Mouse (Mus musculus): ENCODE data around the gene Pak6. TPM values are rescaled to one million over a fixed set of nuclear protein-coding genes. Genes with fewer than 3 reads are reported as not detected.

The Pak6 gene
- polyA plus RNA-seq, 1 experiment, result 4.3 TPM

- TF ChIP-seq POLR2A (IDR thresholded peaks at IDR 0.05; ENCODE audit: control insufficient read depth, extremely low read depth, insufficient read depth, low read length, poor library complexity), result no peak
- no peak for TF ChIP-seq CTCF (IDR thresholded peaks at IDR 0.05; ENCODE audit: borderline replicate concordance, control insufficient read depth, extremely low read depth, insufficient read depth, low read length, poor library complexity)
- 81% methylated on average over 2 of the region's 2 CpGs for WGBS
- Histone ChIP-seq H3K27me3 (ENCODE audit: control insufficient read depth, insufficient read depth, low read length) (no peaks in the 10 kb centered on the region), H3K4me3 (ENCODE audit: control insufficient read depth, insufficient read depth, low read length) (no peak overlapping the region), H3K36me3 (ENCODE audit: control insufficient read depth, insufficient read depth, low read length) (no peaks in the 10 kb centered on the region), H3K27ac (ENCODE audit: control insufficient read depth, insufficient read depth, low read length) (no peak overlapping the region), H3K4me1 (replicated peaks; ENCODE audit: control insufficient read depth, insufficient read depth, low read length) (peaks cover 23% of the 10 kb centered on the region)
- DNase-seq, result no peak
These were observed 6.7 kb downstream of the Pak6 start for GRCm38 (mm10) chr2:118669785-118670184.

GRCm38 (mm10) chr2:118671728-118672127 is 8.6 kb downstream of the Pak6 start:
- Histone ChIP-seq H3K27me3 (ENCODE audit: control insufficient read depth, insufficient read depth, low read length) (peaks cover 2% of the 10 kb centered on the region; the same call in 1 of the 2 replicates), H3K4me1 (replicated peaks; ENCODE audit: control insufficient read depth, insufficient read depth, low read length) (peaks cover 10% of the 10 kb centered on the region), H3K27ac (ENCODE audit: control insufficient read depth, insufficient read depth, low read length) (no peak overlapping the region), H3K36me3 (ENCODE audit: control insufficient read depth, insufficient read depth, low read length) (no peaks in the 10 kb centered on the region), H3K4me3 (ENCODE audit: control insufficient read depth, insufficient read depth, low read length) (no peak overlapping the region)
- DNase-seq, result no peak
- 92% methylated on average over 1 of the region's 1 CpGs for WGBS
- TF ChIP-seq POLR2A (IDR thresholded peaks at IDR 0.05; ENCODE audit: control insufficient read depth, extremely low read depth, insufficient read depth, low read length, poor library complexity) (no peak), CTCF (IDR thresholded peaks at IDR 0.05; ENCODE audit: borderline replicate concordance, control insufficient read depth, extremely low read depth, insufficient read depth, low read length, poor library complexity) (no peak)

- H3K4me1 ChIP-seq (replicated peaks; ENCODE audit: control insufficient read depth, insufficient read depth, low read length), result peaks cover 17% of the 10 kb centered on the region
- TF ChIP-seq CTCF (IDR thresholded peaks at IDR 0.05; ENCODE audit: borderline replicate concordance, control insufficient read depth, extremely low read depth, insufficient read depth, low read length, poor library complexity), result no peak
- no peak for TF ChIP-seq POLR2A (IDR thresholded peaks at IDR 0.05; ENCODE audit: control insufficient read depth, extremely low read depth, insufficient read depth, low read length, poor library complexity)
- H3K4me3 ChIP-seq (ENCODE audit: control insufficient read depth, insufficient read depth, low read length), result no peak overlapping the region
- WGBS, result 82% methylated on average over 15 of the region's 15 CpGs
- H3K27ac ChIP-seq (ENCODE audit: control insufficient read depth, insufficient read depth, low read length), result no peak overlapping the region
- no peak for DNase-seq
- H3K27me3 ChIP-seq (ENCODE audit: control insufficient read depth, insufficient read depth, low read length), result peaks cover 17% of the 10 kb centered on the region
- H3K36me3 ChIP-seq (ENCODE audit: control insufficient read depth, insufficient read depth, low read length), result no peaks in the 10 kb centered on the region
These were observed 10.8 kb downstream of the Pak6 start for GRCm38 (mm10) chr2:118673686-118674465.

GRCm38 (mm10) chr2:118674500-118674899 is 11.4 kb downstream of the Pak6 start:
- Histone ChIP-seq H3K27ac (ENCODE audit: control insufficient read depth, insufficient read depth, low read length) (no peak overlapping the region), H3K27me3 (ENCODE audit: control insufficient read depth, insufficient read depth, low read length) (peaks cover 17% of the 10 kb centered on the region), H3K36me3 (ENCODE audit: control insufficient read depth, insufficient read depth, low read length) (no peaks in the 10 kb centered on the region), H3K4me1 (replicated peaks; ENCODE audit: control insufficient read depth, insufficient read depth, low read length) (peaks cover 11% of the 10 kb centered on the region), H3K4me3 (ENCODE audit: control insufficient read depth, insufficient read depth, low read length) (no peak overlapping the region)
- DNase-seq, result no peak
- TF ChIP-seq POLR2A (IDR thresholded peaks at IDR 0.05; ENCODE audit: control insufficient read depth, extremely low read depth, insufficient read depth, low read length, poor library complexity), result no peak
- TF ChIP-seq CTCF (IDR thresholded peaks at IDR 0.05; ENCODE audit: borderline replicate concordance, control insufficient read depth, extremely low read depth, insufficient read depth, low read length, poor library complexity), result no peak
- 80% methylated on average over 7 of the region's 7 CpGs for WGBS

DNA sequence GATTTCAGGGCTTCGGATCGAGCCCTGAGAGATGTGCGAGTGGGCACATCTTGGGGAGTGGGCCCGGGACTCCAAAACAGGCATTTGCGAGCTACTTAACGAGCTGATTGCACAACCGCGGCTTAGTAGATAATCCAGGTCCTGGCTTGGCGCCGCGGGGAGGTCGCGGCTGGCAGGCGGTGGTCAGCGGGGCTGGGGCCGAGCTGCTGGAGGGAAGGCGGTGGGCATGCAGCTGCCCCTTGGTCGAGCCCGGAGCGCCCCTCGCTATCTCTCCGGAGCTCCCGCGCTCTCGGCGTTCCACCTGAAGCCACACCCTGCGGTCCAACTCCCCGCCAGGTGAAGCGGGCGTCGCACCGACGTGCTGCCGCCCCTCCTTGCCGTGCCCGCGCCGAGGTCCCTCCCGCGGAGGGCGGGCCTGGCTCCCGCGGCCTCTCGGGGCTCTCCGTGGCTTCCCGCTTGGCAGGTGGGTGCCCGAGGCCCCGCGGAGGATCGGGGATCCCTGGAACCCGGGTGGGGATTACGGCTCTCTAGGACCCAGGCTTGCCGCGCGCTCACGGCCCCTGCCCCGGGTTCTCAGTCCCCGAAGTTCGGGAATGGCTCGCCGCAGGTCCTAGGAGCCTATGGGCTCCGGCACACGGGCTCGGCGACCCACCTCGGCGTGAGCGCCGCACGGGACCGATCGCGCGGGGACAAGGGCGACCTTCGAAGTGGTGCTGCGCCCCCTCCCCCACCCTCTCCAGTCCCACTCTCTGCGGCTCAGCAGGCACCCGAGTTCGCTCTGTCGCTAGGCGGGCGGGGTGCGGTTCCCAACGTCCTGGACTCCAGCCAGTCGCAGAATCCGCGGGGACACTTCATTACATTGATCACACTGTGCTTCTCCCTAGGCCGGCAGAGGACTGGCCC is 14.0 kb downstream of the Pak6 start:
- H3K27me3 ChIP-seq (ENCODE audit: control insufficient read depth, insufficient read depth, low read length), result peaks cover 17% of the 10 kb centered on the region
- 6% methylated on average over 88 of the region's 89 CpGs for WGBS
- TF ChIP-seq POLR2A (IDR thresholded peaks at IDR 0.05; ENCODE audit: control insufficient read depth, extremely low read depth, insufficient read depth, low read length, poor library complexity), result no peak
- no peak for TF ChIP-seq CTCF (IDR thresholded peaks at IDR 0.05; ENCODE audit: borderline replicate concordance, control insufficient read depth, extremely low read depth, insufficient read depth, low read length, poor library complexity)
- no peak for DNase-seq
- peak overlapping the region; percentile 38 for H3K4me3 ChIP-seq (ENCODE audit: control insufficient read depth, insufficient read depth, low read length)
- peaks cover 10% of the 10 kb centered on the region for H3K4me1 ChIP-seq (replicated peaks; ENCODE audit: control insufficient read depth, insufficient read depth, low read length)
- no peak overlapping the region for H3K27ac ChIP-seq (ENCODE audit: control insufficient read depth, insufficient read depth, low read length)
- H3K36me3 ChIP-seq (ENCODE audit: control insufficient read depth, insufficient read depth, low read length), result no peaks in the 10 kb centered on the region

DNA sequence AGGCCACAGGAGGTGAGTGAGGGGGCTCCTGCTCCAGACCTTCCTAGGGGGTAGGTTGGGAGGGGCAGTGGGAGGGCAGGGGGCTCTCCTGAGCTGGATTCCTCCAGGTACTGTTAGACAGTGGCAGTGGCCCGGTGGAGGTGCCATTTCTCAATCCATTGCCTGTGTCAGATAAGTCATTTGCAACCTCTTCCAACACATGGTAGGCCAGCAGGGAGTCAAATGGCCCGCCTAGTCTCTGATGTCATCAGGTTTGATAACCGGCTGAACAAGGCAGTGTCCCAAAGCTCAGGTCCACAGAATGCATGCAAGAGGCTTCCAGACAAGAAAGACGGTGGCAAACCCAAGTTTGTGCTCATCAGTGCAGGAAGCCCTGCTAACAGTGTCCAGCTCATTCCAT is 14.7 kb downstream of the Pak6 start:
- Histone ChIP-seq H3K27ac (ENCODE audit: control insufficient read depth, insufficient read depth, low read length) (no peak overlapping the region), H3K27me3 (ENCODE audit: control insufficient read depth, insufficient read depth, low read length) (peaks cover 17% of the 10 kb centered on the region), H3K4me3 (ENCODE audit: control insufficient read depth, insufficient read depth, low read length) (no peak overlapping the region), H3K4me1 (replicated peaks; ENCODE audit: control insufficient read depth, insufficient read depth, low read length) (peaks cover 10% of the 10 kb centered on the region), H3K36me3 (ENCODE audit: control insufficient read depth, insufficient read depth, low read length) (no peaks in the 10 kb centered on the region)
- WGBS, result 71% methylated on average over 4 of the region's 4 CpGs
- DNase-seq, result no peak
- no peak for TF ChIP-seq POLR2A (IDR thresholded peaks at IDR 0.05; ENCODE audit: control insufficient read depth, extremely low read depth, insufficient read depth, low read length, poor library complexity)
- TF ChIP-seq CTCF (IDR thresholded peaks at IDR 0.05; ENCODE audit: borderline replicate concordance, control insufficient read depth, extremely low read depth, insufficient read depth, low read length, poor library complexity), result no peak

Measured in thymus, adult 2 months (tissue).